Comparison of ENCODE assay signal across 11 mouse cellular contexts in genomic region chr3:50569565-50569964, GRCm38 (mm10).
DNase-seq lines count a peak whose midpoint lies in the region; ATAC-seq and TF ChIP-seq lines count a peak whose summit lies in the region.
"Had no signal": no experiment of that assay in that cellular context is flagged by ENCODE, and none has a peak within 500 bp of the region (broad histone marks: within the 10 kb centered on the region; RNA-seq: fewer than 3 reads in every experiment).

No protein-coding gene starts in this region.

- H3K4me3 ChIP-seq in layer of hippocampus, adult 2 months: no peak overlapping the region
- no peak overlapping the region for H3K4me3 ChIP-seq in hindbrain, embryonic 11.5 days (ENCODE audit: low read depth, low read length)
- H3K4me3 ChIP-seq: liver, embryonic 12.5 days; midbrain, embryonic 15.5 days had no signal

- no peaks in the 10 kb centered on the region for H3K9me3 ChIP-seq in hindbrain, embryonic 11.5 days (ENCODE audit: control insufficient read depth, low read length)
- H3K9me3 ChIP-seq: liver, embryonic 12.5 days; midbrain, embryonic 15.5 days had no signal

- WGBS in hindbrain, embryonic 11.5 days: 95% methylated on average over 10 of the region's 10 CpGs

- no peak overlapping the region for H3K4me2 ChIP-seq in hindbrain, embryonic 11.5 days (replicated peaks; ENCODE audit: low read depth, low read length)
- H3K4me2 ChIP-seq: liver, embryonic 12.5 days; midbrain, embryonic 15.5 days had no signal

- no peak for TF ChIP-seq CTCF in layer of hippocampus, adult 2 months (conservative IDR thresholded peaks at IDR 0.05)

- no peaks in the 10 kb centered on the region for H3K27me3 ChIP-seq in hindbrain, embryonic 11.5 days (ENCODE audit: control insufficient read depth, insufficient read depth, low read length)
- H3K27me3 ChIP-seq: liver, embryonic 12.5 days; midbrain, embryonic 15.5 days had no signal

- intact Hi-C loops in left cerebral cortex, postnatal 4 days (cut with DNase I): no loop called here

- no peak overlapping the region for H3K27ac ChIP-seq in layer of hippocampus, adult 2 months
- no peak overlapping the region for H3K27ac ChIP-seq in hindbrain, embryonic 11.5 days (ENCODE audit: low read depth, low read length)
- H3K27ac ChIP-seq: liver, embryonic 12.5 days; midbrain, embryonic 15.5 days had no signal

- DNase-seq in layer of hippocampus, adult 2 months (ENCODE audit: low spot score in 2 of 2): peak; percentile 5 to 14
- DNase-seq in layer of hippocampus, postnatal 36 days: no peak
- peak; percentile 5 for DNase-seq in NIH3T3 (ENCODE audit: low read depth)
- DNase-seq in adrenal gland, adult 18-20 months (ENCODE audit: low spot score in 2 of 2): peak; percentile 30 to 41
- DNase-seq in left cerebral cortex, postnatal 4 days: peak; percentile 41
- no peak for DNase-seq in hindbrain, embryonic 11.5 days (ENCODE audit: low spot score)
- DNase-seq in c-Kit-positive CD71-positive TER-119-positive erythroid progenitor cells, embryonic 14.5 days (ENCODE audit: low spot score): no peak
- DNase-seq: heart, postnatal 14 days; thymus, postnatal 4 days had no signal

- no peaks in the 10 kb centered on the region for H3K4me1 ChIP-seq in hindbrain, embryonic 11.5 days (replicated peaks; ENCODE audit: control insufficient read depth, insufficient read depth, low read length)
- H3K4me1 ChIP-seq: liver, embryonic 12.5 days; midbrain, embryonic 15.5 days had no signal

- no peaks in the 10 kb centered on the region for H3K36me3 ChIP-seq in hindbrain, embryonic 11.5 days (ENCODE audit: control insufficient read depth, insufficient read depth, low read length)
- H3K36me3 ChIP-seq: liver, embryonic 12.5 days; midbrain, embryonic 15.5 days had no signal

- ATAC-seq in hindbrain, embryonic 11.5 days (ENCODE audit: low FRiP score): no peak
- ATAC-seq: liver, embryonic 12.5 days; midbrain, embryonic 15.5 days had no signal

- no peak overlapping the region for H3K9ac ChIP-seq in hindbrain, embryonic 11.5 days (ENCODE audit: low read depth, low read length)
- H3K9ac ChIP-seq: liver, embryonic 12.5 days; midbrain, embryonic 15.5 days had no signal

Comparison
In these comparisons a context has a peak if more than half of its experiments do, and no peak if none do; other contexts are left out.
1. DNase-seq: peak in layer of hippocampus, adult 2 months (2 of 2), NIH3T3 (single experiment), adrenal gland, adult 18-20 months (2 of 2) and left cerebral cortex, postnatal 4 days (single experiment); none in layer of hippocampus, postnatal 36 days (0 of 2), hindbrain, embryonic 11.5 days (single experiment) and c-Kit-positive CD71-positive TER-119-positive erythroid progenitor cells, embryonic 14.5 days (single experiment).